Mouse (Mus musculus) liver, embryonic 15.5 days (tissue): ENCODE results near the gene Ccser2. TPM values are rescaled to one million over a fixed set of nuclear protein-coding genes. Genes with fewer than 3 reads are reported as not detected.

Experiments
- ATAC-seq: fragments of 200-750 bp; cut with Nextera tagmentation; 2 replicates; pipeline ENCODE4 v1.8.0; 2017; ENCODE audit warnings: moderate number of reproducible peaks, mild to moderate bottlenecking, moderate library complexity; ENCODE audit not compliant: insufficient read depth
- H3K27ac ChIP-seq: fragments of 300-500 bp; sonication (generic); replicated peaks from 2 replicates; pipeline ENCODE4 v1.5.1; 2015; ENCODE audit warnings: mild to moderate bottlenecking, inconsistent platforms
- H3K27me3 ChIP-seq: fragments of 300-500 bp; sonication (generic); 2 replicates; pipeline ENCODE4 v1.6.1; 2015; ENCODE audit warnings: mild to moderate bottlenecking, inconsistent platforms
- H3K36me3 ChIP-seq: fragments of 300-500 bp; sonication (generic); replicated peaks from 2 replicates; pipeline ENCODE4 v1.6.1; 2015; ENCODE audit warnings: moderate library complexity, mild to moderate bottlenecking, inconsistent platforms
- H3K4me1 ChIP-seq: fragments of 300-500 bp; sonication (generic); replicated peaks from 2 replicates; pipeline ENCODE4 v1.6.1; 2015; ENCODE audit warnings: inconsistent platforms
- H3K4me2 ChIP-seq: fragments of 300-500 bp; sonication (generic); 2 replicates; pipeline ENCODE4 v1.6.1; 2015; ENCODE audit warnings: moderate library complexity, mild to moderate bottlenecking, inconsistent platforms
- H3K4me3 ChIP-seq: fragments of 300-500 bp; sonication (generic); replicated peaks from 2 replicates; pipeline ENCODE4 v1.5.1; 2015; ENCODE audit warnings: mild to moderate bottlenecking, inconsistent platforms
- H3K9ac ChIP-seq: fragments of 300-500 bp; sonication (generic); 2 replicates; pipeline ENCODE4 v1.6.1; 2015; ENCODE audit warnings: moderate library complexity, mild to moderate bottlenecking, inconsistent platforms
- H3K9me3 ChIP-seq: fragments of 300-500 bp; sonication (generic); replicated peaks from 2 replicates; pipeline ENCODE4 v1.6.1; 2016; ENCODE audit warnings: inconsistent platforms
- WGBS: fragments of 180-500 bp; shearing (Covaris S2); methylation state at CpG from one replicate; pipeline ENCODE4 v1.1.7; 2015; ENCODE audit warnings: mixed read lengths; ENCODE audit not compliant: insufficient replicate concordance; 5-methylcytosine and 5-hydroxymethylcytosine counted together
- polyA plus RNA-seq: library from polyadenylated mRNA; unstranded; fragments of >200 nt; fragmentation: Nextera tagmentation; extraction: Ambion mirVana; gene quantifications from 2 replicates; pipeline ENCODE4 v1.2.1, GENCODE M21; 2015

The Ccser2 gene
- polyA plus RNA-seq, 1 experiment from 2014 or later, result 6.4 TPM

DNA sequence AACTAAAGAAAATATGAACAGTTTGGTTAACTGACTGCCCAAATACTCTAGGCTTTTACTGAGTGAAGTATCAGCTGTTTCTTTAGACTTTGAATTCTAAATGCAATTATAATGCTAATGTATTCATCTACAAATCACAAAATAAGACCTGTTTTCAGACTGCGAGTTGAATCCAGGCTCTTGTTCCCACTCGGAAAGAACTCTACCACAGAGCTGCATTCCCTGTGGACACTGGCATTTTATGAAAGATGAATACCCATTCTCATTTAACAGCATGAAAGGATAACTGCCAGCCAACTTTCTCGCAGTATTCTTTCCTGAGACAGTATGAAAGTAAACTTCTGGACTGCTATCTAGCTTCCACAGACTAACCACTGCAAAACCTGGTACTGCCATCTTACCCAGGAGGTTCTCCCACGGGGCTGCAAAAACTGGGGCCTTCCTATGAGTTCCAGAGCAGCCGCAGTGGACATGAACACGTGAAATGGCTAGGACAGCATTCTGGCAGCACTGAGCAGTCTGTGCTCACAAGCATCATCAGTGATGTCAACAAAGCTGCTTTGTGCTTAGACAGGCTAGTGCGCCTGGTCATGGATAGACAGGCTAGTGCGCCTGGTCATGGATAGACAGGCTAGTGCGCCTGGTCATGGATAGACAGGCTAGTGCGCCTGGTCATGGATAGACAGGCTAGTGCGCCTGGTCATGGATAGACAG lies 62.6 kb downstream of the Ccser2 start:
- Histone ChIP-seq H3K36me3 (0 out of 2 replicates have a peak, but pooled peaks cover 5% of the 10 kb centered on the region), H3K9me3 (no peaks in the 10 kb centered on the region), H3K9ac (no peak overlapping the region), H3K27me3 (no peaks in the 10 kb centered on the region), H3K27ac (no peak overlapping the region), H3K4me3 (no peak overlapping the region), H3K4me2 (no peak overlapping the region), H3K4me1 (no peaks in the 10 kb centered on the region)
- ATAC-seq, result no peak
- 77% methylated on average over 11 of the region's 11 CpGs for WGBS

- no peak overlapping the region for H3K27ac ChIP-seq
- no peak overlapping the region for H3K4me2 ChIP-seq
- H3K27me3 ChIP-seq, result no peaks in the 10 kb centered on the region
- no peak overlapping the region for H3K9ac ChIP-seq
- no peak for ATAC-seq
- H3K36me3 ChIP-seq, result 0 out of 2 replicates have a peak, but pooled peaks cover 5% of the 10 kb centered on the region
- H3K4me1 ChIP-seq, result no peaks in the 10 kb centered on the region
- H3K4me3 ChIP-seq, result no peak overlapping the region
- H3K9me3 ChIP-seq, result no peaks in the 10 kb centered on the region
- WGBS, result 56% methylated on average over 1 of the region's 1 CpGs
Measured at GRCm38 (mm10) chr14:36904206-36904605, 64.4 kb downstream of the Ccser2 start.

DNA sequence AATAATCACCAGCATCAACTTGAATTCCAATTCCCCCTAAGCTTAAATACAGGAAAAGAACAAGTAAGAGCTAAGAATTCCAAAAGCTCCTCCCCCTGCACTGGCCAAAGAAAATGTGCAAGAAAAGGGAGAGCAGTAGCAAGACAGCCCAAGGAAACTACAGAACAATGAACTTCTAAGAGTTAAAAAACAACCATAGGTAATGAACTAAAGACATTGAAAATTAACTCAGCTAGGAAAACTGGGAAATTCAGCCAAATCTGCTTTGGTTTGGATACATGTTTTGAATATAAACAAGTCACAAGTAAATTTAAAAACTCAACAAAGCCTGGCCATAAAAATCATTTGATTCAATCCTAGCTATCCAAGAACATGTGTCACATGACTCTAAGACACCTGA lies 67.7 kb downstream of the Ccser2 start:
- H3K9ac ChIP-seq, result no peak overlapping the region
- H3K4me2 ChIP-seq, result no peak overlapping the region
- no peaks in the 10 kb centered on the region for H3K4me1 ChIP-seq
- H3K36me3 ChIP-seq, result no peaks in the 10 kb centered on the region
- H3K9me3 ChIP-seq, result no peaks in the 10 kb centered on the region
- H3K4me3 ChIP-seq, result no peak overlapping the region
- H3K27me3 ChIP-seq, result no peaks in the 10 kb centered on the region
- no peak overlapping the region for H3K27ac ChIP-seq
- no peak for ATAC-seq

- WGBS, result 71% methylated on average over 3 of the region's 3 CpGs
- Histone ChIP-seq H3K4me2 (no peak overlapping the region), H3K4me1 (no peaks in the 10 kb centered on the region), H3K9me3 (no peaks in the 10 kb centered on the region), H3K27me3 (no peaks in the 10 kb centered on the region), H3K27ac (no peak overlapping the region), H3K36me3 (no peaks in the 10 kb centered on the region), H3K9ac (no peak overlapping the region), H3K4me3 (no peak overlapping the region)
- no peak for ATAC-seq
Measured at GRCm38 (mm10) chr14:36894701-36895100, 73.9 kb downstream of the Ccser2 start.

- Histone ChIP-seq H3K4me2 (no peak overlapping the region), H3K4me1 (no peaks in the 10 kb centered on the region), H3K9ac (no peak overlapping the region), H3K27me3 (no peaks in the 10 kb centered on the region), H3K9me3 (no peaks in the 10 kb centered on the region), H3K4me3 (no peak overlapping the region), H3K27ac (no peak overlapping the region), H3K36me3 (no peaks in the 10 kb centered on the region)
- ATAC-seq, result no peak
- WGBS, result 68% methylated on average over 2 of the region's 2 CpGs
Measured at GRCm38 (mm10) chr14:36892762-36893358, 75.7 kb downstream of the Ccser2 start.

- WGBS, result 71% methylated on average over 7 of the region's 7 CpGs
Measured at GRCm38 (mm10) chr14:36890130-36890529, 78.4 kb downstream of the Ccser2 start.

GRCm38 (mm10) chr14:36885680-36886079 lies 82.9 kb downstream of the Ccser2 start:
- Histone ChIP-seq H3K36me3 (no peaks in the 10 kb centered on the region), H3K4me1 (no peaks in the 10 kb centered on the region)
- WGBS, result 76% methylated on average over 5 of the region's 5 CpGs

More at GRCm38 (mm10) chr14:36890130-36890529, 78.4 kb downstream of the Ccser2 start:
- Histone ChIP-seq H3K4me3 (no peak overlapping the region), H3K9me3 (no peaks in the 10 kb centered on the region), H3K36me3 (no peaks in the 10 kb centered on the region), H3K27me3 (no peaks in the 10 kb centered on the region), H3K9ac (no peak overlapping the region), H3K4me2 (no peak overlapping the region), H3K27ac (no peak overlapping the region), H3K4me1 (no peaks in the 10 kb centered on the region)
- ATAC-seq, result no peak

GRCm38 (mm10) chr14:36885117-36885516 lies 83.5 kb downstream of the Ccser2 start:
- 60% methylated on average over 1 of the region's 1 CpGs for WGBS
- H3K36me3 ChIP-seq, result no peaks in the 10 kb centered on the region
- H3K4me1 ChIP-seq, result no peaks in the 10 kb centered on the region
- no peak overlapping the region for H3K4me2 ChIP-seq
- no peak overlapping the region for H3K4me3 ChIP-seq
- H3K9me3 ChIP-seq, result no peaks in the 10 kb centered on the region
- H3K9ac ChIP-seq, result no peak overlapping the region
- H3K27ac ChIP-seq, result no peak overlapping the region
- H3K27me3 ChIP-seq, result no peaks in the 10 kb centered on the region
- no peak for ATAC-seq

More at GRCm38 (mm10) chr14:36885680-36886079, 82.9 kb downstream of the Ccser2 start:
- Histone ChIP-seq H3K4me3 (no peak overlapping the region), H3K4me2 (no peak overlapping the region), H3K9me3 (no peaks in the 10 kb centered on the region), H3K9ac (no peak overlapping the region), H3K27me3 (no peaks in the 10 kb centered on the region), H3K27ac (no peak overlapping the region)
- no peak for ATAC-seq

DNA sequence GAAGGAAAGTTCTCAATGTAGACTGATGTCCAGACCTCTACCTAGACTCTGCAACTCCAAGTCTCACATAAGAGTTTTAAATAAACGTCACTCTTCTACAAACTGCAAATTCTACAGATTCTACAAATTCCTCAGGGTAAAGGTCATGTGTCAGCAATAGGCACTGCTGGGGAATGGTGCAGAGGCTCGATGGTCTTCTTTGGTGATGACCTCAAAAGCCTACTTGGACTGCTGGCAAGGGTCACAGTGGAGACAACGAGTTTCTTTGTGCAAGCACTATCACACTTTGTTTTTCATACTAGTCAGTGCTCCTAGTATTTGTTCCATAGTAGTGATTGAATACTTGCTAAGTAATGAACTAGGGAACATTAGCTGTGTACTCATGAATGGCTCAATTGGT lies 85.0 kb downstream of the Ccser2 start:
- H3K27ac ChIP-seq, result no peak overlapping the region
- H3K4me1 ChIP-seq, result no peaks in the 10 kb centered on the region
- H3K9ac ChIP-seq, result no peak overlapping the region
- no peak overlapping the region for H3K4me3 ChIP-seq
- ATAC-seq, result no peak
- H3K36me3 ChIP-seq, result no peaks in the 10 kb centered on the region
- 44% methylated on average over 3 of the region's 3 CpGs for WGBS
- H3K27me3 ChIP-seq, result no peaks in the 10 kb centered on the region
- H3K9me3 ChIP-seq, result no peaks in the 10 kb centered on the region
- no peak overlapping the region for H3K4me2 ChIP-seq

GRCm38 (mm10) chr14:36870257-36870656 lies 98.3 kb downstream of the Ccser2 start:
- ATAC-seq, result no peak
- H3K36me3 ChIP-seq, result no peaks in the 10 kb centered on the region
- no peak overlapping the region for H3K27ac ChIP-seq
- H3K4me2 ChIP-seq, result no peak overlapping the region
- no peak overlapping the region for H3K9ac ChIP-seq
- no peaks in the 10 kb centered on the region for H3K27me3 ChIP-seq
- 63% methylated on average over 6 of the region's 6 CpGs for WGBS
- no peaks in the 10 kb centered on the region for H3K4me1 ChIP-seq
- no peak overlapping the region for H3K4me3 ChIP-seq
- H3K9me3 ChIP-seq, result no peaks in the 10 kb centered on the region

GRCm38 (mm10) chr14:36868769-36869362 lies 99.7 kb downstream of the Ccser2 start:
- no peak for ATAC-seq

More at GRCm38 (mm10) chr14:36868769-36869362, 99.7 kb downstream of the Ccser2 start:
- Histone ChIP-seq H3K4me2 (no peak overlapping the region), H3K36me3 (no peaks in the 10 kb centered on the region), H3K9ac (no peak overlapping the region), H3K27me3 (no peaks in the 10 kb centered on the region), H3K27ac (no peak overlapping the region), H3K4me3 (no peak overlapping the region), H3K9me3 (no peaks in the 10 kb centered on the region), H3K4me1 (peaks cover 2% of the 10 kb centered on the region)
- WGBS, result 32% methylated on average over 14 of the region's 14 CpGs
